Mouse (Mus musculus): ENCODE results near the gene Sgms1. TPM values are rescaled to one million over a fixed set of nuclear protein-coding genes. Genes with fewer than 3 reads are reported as not detected.
"Not testable (repeated sequence)": the region's sequence is repeated elsewhere in the genome, so short reads cannot be mapped to it uniquely, and the experiment has no call there.

Gene Sgms1
- polyA plus RNA-seq, 1 experiment from 2014 or later, result 17.4 TPM

DNA sequence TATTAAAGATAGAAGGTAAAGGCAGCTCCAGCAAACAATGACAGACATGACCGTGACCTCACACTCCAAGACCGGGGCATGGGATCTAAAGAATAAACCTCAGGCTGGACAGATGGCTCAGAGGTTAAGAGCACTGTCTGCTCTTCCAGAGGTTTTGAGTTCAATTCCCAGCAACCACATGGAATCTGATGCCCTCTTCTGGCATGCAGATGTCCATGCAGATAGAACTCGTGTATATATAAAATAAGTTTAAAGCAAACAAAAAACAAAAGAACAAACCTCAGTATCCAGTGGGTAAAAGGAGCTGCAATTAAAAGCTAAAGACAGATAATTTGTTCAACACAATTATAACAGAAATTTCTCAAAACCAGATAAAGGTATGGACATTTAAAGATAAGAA is 290.9 kb downstream of the Sgms1 start:
- no peak for DNase-seq (ENCODE audit: low spot score)
- H3K9me3 ChIP-seq (ENCODE audit: control insufficient read depth, low read length), result no peaks in the 10 kb centered on the region
- H3K4me3 ChIP-seq (ENCODE audit: low read depth, low read length), result no peak overlapping the region
- H3K9ac ChIP-seq (ENCODE audit: low read depth, low read length), result no peak overlapping the region
- no peaks in the 10 kb centered on the region for H3K4me1 ChIP-seq (replicated peaks; ENCODE audit: control insufficient read depth, insufficient read depth, low read length)
- 79% methylated on average over 3 of the region's 3 CpGs for WGBS
- ATAC-seq (ENCODE audit: low FRiP score), result no peak
- no peak overlapping the region for H3K4me2 ChIP-seq (replicated peaks; ENCODE audit: low read depth, low read length)
- no peak overlapping the region for H3K27ac ChIP-seq (ENCODE audit: low read depth, low read length)
- no peaks in the 10 kb centered on the region for H3K27me3 ChIP-seq (ENCODE audit: control insufficient read depth, insufficient read depth, low read length)
- no peaks in the 10 kb centered on the region for H3K36me3 ChIP-seq (ENCODE audit: control insufficient read depth, insufficient read depth, low read length)

GRCm38 (mm10) chr19:32092358-32092757 is 297.2 kb downstream of the Sgms1 start:
- WGBS, result 90% methylated on average over 4 of the region's 4 CpGs
- H3K27me3 ChIP-seq (ENCODE audit: control insufficient read depth, insufficient read depth, low read length), result no peaks in the 10 kb centered on the region
- H3K36me3 ChIP-seq (ENCODE audit: control insufficient read depth, insufficient read depth, low read length), result no peaks in the 10 kb centered on the region
- H3K9me3 ChIP-seq (ENCODE audit: control insufficient read depth, low read length), result no peaks in the 10 kb centered on the region
- H3K4me3 ChIP-seq (ENCODE audit: low read depth, low read length), result no peak overlapping the region
- DNase-seq (ENCODE audit: low spot score), result no peak
- H3K9ac ChIP-seq (ENCODE audit: low read depth, low read length), result no peak overlapping the region
- H3K27ac ChIP-seq (ENCODE audit: low read depth, low read length), result no peak overlapping the region
- H3K4me2 ChIP-seq (replicated peaks; ENCODE audit: low read depth, low read length), result no peak overlapping the region
- H3K4me1 ChIP-seq (replicated peaks; ENCODE audit: control insufficient read depth, insufficient read depth, low read length), result no peaks in the 10 kb centered on the region
- no peak for ATAC-seq (ENCODE audit: low FRiP score)

GRCm38 (mm10) chr19:32090804-32091203 is 298.7 kb downstream of the Sgms1 start:
- H3K9me3 ChIP-seq (ENCODE audit: control insufficient read depth, low read length), result no peaks in the 10 kb centered on the region
- ATAC-seq (ENCODE audit: low FRiP score), result no peak
- no peak overlapping the region for H3K4me3 ChIP-seq (ENCODE audit: low read depth, low read length)
- no peaks in the 10 kb centered on the region for H3K4me1 ChIP-seq (replicated peaks; ENCODE audit: control insufficient read depth, insufficient read depth, low read length)
- no peaks in the 10 kb centered on the region for H3K36me3 ChIP-seq (ENCODE audit: control insufficient read depth, insufficient read depth, low read length)
- DNase-seq (ENCODE audit: low spot score), result no peak
- H3K9ac ChIP-seq (ENCODE audit: low read depth, low read length), result no peak overlapping the region
- H3K4me2 ChIP-seq (replicated peaks; ENCODE audit: low read depth, low read length), result no peak overlapping the region
- H3K27me3 ChIP-seq (ENCODE audit: control insufficient read depth, insufficient read depth, low read length), result no peaks in the 10 kb centered on the region
- WGBS, result 88% methylated on average over 4 of the region's 4 CpGs
- no peak overlapping the region for H3K27ac ChIP-seq (ENCODE audit: low read depth, low read length)

DNA sequence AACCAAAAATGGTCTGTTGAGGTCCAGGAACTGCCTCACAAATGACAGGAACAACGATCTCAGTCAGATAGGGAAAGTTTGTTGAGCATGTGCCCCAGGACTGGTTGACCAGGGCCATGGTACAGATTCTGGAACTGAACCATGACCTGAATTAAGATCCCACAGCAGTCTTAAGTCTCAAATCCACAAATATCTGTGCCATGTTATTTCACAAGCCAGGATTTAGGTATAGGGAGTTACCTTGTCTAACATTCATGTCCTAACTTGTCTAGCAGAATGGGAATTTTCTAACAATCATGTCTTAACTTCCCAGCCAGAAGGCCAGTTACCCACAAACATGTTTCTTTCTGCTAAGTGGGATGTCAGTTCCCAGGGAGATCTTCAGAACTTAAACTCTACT is 300.9 kb downstream of the Sgms1 start:
- no peak for DNase-seq (ENCODE audit: low spot score)
- H3K9ac ChIP-seq (ENCODE audit: low read depth, low read length), result no peak overlapping the region
- H3K4me1 ChIP-seq (replicated peaks; ENCODE audit: control insufficient read depth, insufficient read depth, low read length), result no peaks in the 10 kb centered on the region
- H3K4me2 ChIP-seq (replicated peaks; ENCODE audit: low read depth, low read length), result no peak overlapping the region
- H3K4me3 ChIP-seq (ENCODE audit: low read depth, low read length), result no peak overlapping the region
- no peak for ATAC-seq (ENCODE audit: low FRiP score)
- no peaks in the 10 kb centered on the region for H3K36me3 ChIP-seq (ENCODE audit: control insufficient read depth, insufficient read depth, low read length)
- no peaks in the 10 kb centered on the region for H3K27me3 ChIP-seq (ENCODE audit: control insufficient read depth, insufficient read depth, low read length)
- no peaks in the 10 kb centered on the region for H3K9me3 ChIP-seq (ENCODE audit: control insufficient read depth, low read length)
- 91% methylated on average over 1 of the region's 1 CpGs for WGBS
- H3K27ac ChIP-seq (ENCODE audit: low read depth, low read length), result no peak overlapping the region

GRCm38 (mm10) chr19:32087736-32088470 is 301.6 kb downstream of the Sgms1 start:
- Histone ChIP-seq H3K27me3 (ENCODE audit: control insufficient read depth, insufficient read depth, low read length) (no peaks in the 10 kb centered on the region), H3K4me3 (ENCODE audit: low read depth, low read length) (no peak overlapping the region), H3K9me3 (ENCODE audit: control insufficient read depth, low read length) (no peaks in the 10 kb centered on the region), H3K36me3 (ENCODE audit: control insufficient read depth, insufficient read depth, low read length) (no peaks in the 10 kb centered on the region), H3K4me1 (replicated peaks; ENCODE audit: control insufficient read depth, insufficient read depth, low read length) (no peaks in the 10 kb centered on the region), H3K27ac (ENCODE audit: low read depth, low read length) (no peak overlapping the region), H3K9ac (ENCODE audit: low read depth, low read length) (no peak overlapping the region), H3K4me2 (replicated peaks; ENCODE audit: low read depth, low read length) (no peak overlapping the region)
- 89% methylated on average over 6 of the region's 6 CpGs for WGBS
- no peak for DNase-seq (ENCODE audit: low spot score)
- ATAC-seq (ENCODE audit: low FRiP score), result no peak

DNA sequence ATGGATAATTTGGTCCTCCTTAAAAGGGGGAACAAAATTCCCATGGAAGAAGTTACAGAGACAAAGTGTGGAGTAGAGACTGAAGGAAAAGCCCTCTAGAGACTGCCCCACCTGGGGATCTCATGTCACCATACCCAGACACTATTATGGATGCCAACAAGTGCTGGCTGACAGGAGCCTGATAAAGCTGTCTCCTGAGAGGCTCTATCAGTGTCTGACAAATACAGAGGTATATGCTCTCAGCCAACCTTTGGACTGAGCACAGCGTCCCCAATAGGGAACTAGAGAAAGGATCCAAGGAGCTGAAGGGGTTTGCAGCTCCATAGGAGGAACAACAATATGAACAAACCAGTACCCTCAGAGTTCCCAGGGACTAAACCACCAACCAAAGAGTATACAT is 304.7 kb downstream of the Sgms1 start:
- not testable (repeated sequence) for H3K36me3 ChIP-seq (ENCODE audit: control insufficient read depth, insufficient read depth, low read length); H3K4me3 ChIP-seq (ENCODE audit: low read depth, low read length); H3K27me3 ChIP-seq (ENCODE audit: control insufficient read depth, insufficient read depth, low read length); H3K9me3 ChIP-seq (ENCODE audit: control insufficient read depth, low read length); H3K9ac ChIP-seq (ENCODE audit: low read depth, low read length); H3K27ac ChIP-seq (ENCODE audit: low read depth, low read length); H3K4me1 ChIP-seq (replicated peaks; ENCODE audit: control insufficient read depth, insufficient read depth, low read length); DNase-seq (ENCODE audit: low spot score); ATAC-seq (ENCODE audit: low FRiP score); H3K4me2 ChIP-seq (replicated peaks; ENCODE audit: low read depth, low read length)
- WGBS, result 91% methylated on average over 1 of the region's 1 CpGs

Other genes with a start within 250 kb of the Sgms1 start
- 76.8 and 85.8 TPM in 2 replicates for gene Rpl9-ps6, start 76.9 kb upstream of the Sgms1 start, polyA plus RNA-seq (2014; fragmentation: Nextera tagmentation; extraction: Ambion mirVana)
- gene Minpp1, start 96.1 kb upstream of the Sgms1 start, polyA plus RNA-seq (2014; fragmentation: Nextera tagmentation; extraction: Ambion mirVana), result 64.8 and 68.8 TPM in 2 replicates
- 3.4 and 5.8 TPM in 2 replicates for gene Papss2, start 206.1 kb upstream of the Sgms1 start, polyA plus RNA-seq (2014; fragmentation: Nextera tagmentation; extraction: Ambion mirVana)

Data from hindbrain, embryonic 11.5 days (tissue).